Mouse (Mus musculus) gastrocnemius, adult 2 months (tissue): ENCODE data around the gene Casp9. TPM values are rescaled to one million over a fixed set of nuclear protein-coding genes. Genes with fewer than 3 reads are reported as not detected.
"Not testable (repeated sequence)": the region's sequence is repeated elsewhere in the genome, so short reads cannot be mapped to it uniquely, and the experiment has no call there.

ENCODE experiments used
- DNase-seq: peaks from one replicate; pipeline ENCODE4 v3.0.0; 2022
- H3K27ac ChIP-seq: fragments of 200-600 bp; 2 replicates; pipeline ENCODE4 v1.8.1; 2022; ENCODE audit warnings: mild to moderate bottlenecking
- H3K4me3 ChIP-seq: fragments of 200-600 bp; 2 replicates; pipeline ENCODE4 v1.8.1; 2022; ENCODE audit warnings: mild to moderate bottlenecking, moderate library complexity
- CTCF ChIP-seq: fragments of 200-600 bp; IDR thresholded peaks from 2 replicates; pipeline ENCODE4 v1.8.1; 2022; ENCODE audit warnings: antibody characterized with exemption, mild to moderate bottlenecking, moderate library complexity
- intact Hi-C: fragments of 180-260 bp; cut with DNase I; formaldehyde crosslinking; loops from one replicate; pipeline ENCODE4 v1.15.1; 2025
- total RNA-seq, 2 experiments: library from RNA; stranded (reverse); gene quantifications; 2 replicates each; pipeline ENCODE4 v1.2.3; 2021

The Casp9 gene
- total RNA-seq, 2 experiments from 2014 or later, result 2.2 to 2.5 TPM

DNA sequence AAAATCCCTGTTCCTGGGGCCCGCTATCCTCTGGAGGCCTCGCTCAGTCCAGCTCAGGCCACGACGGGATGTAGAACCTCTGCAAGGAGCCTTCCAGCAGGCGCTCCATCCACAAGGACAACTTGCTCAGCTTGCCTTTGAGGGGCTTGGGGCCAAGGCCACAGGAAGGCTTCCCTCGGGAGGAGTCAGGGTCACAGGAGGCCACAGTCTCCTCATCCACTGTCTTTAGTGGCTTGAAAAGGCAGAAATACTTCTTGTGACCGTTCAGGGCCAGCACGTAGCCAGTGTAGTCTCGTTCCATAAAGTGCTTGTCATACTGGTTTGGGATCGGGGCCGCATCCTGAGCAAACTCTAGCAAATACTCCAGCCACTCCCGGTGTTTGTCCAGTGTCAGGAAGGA is 29.9 kb upstream of the Casp9 start:
- Histone ChIP-seq H3K4me3 (no peak overlapping the region), H3K27ac (no peak overlapping the region)
- DNase-seq, result no peak
- no peak for TF ChIP-seq CTCF
- intact Hi-C loops, result no loop called here

DNA sequence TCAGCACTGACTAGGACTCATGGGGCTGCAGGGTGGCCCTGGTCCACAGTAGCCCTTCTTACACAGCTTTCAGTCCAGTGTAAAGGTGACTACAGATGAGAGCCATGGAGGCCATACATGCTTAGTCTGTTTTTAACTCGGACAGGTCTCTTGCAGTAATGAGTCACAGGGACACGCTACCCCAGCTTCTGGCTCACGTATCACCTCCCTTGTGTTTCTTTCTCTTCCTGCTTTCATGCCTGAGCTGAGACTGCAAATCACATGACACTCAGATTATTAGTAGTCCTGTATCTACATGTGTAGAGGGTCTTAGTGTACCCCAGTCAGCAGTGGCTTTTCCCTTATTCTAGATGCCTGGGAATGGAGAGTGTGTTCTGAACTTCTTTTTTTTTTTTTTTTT is 28.4 kb upstream of the Casp9 start:
- Histone ChIP-seq H3K27ac (no peak overlapping the region), H3K4me3 (no peak overlapping the region)
- intact Hi-C loops, result no loop called here
- DNase-seq, result no peak
- no peak for TF ChIP-seq CTCF

DNA sequence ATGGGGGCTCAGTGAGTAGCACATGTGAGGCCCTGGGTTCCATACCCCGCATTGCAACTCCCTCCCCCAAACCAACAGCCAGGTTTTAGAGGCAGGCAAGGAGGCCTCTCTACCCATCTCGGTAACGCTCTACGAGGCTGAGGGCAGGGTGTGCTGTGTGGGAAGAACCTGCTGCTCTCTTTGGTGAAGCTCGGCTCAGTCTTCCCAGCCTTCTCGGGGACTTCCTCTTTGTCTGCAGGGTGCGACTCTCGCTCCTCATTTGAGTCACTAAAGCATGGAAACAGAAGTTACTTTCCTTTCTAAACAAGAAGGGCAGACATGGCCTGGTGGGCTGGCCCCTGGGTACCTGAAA is 27.1 kb upstream of the Casp9 start:
- peak overlapping the region; percentile 70 for H3K27ac ChIP-seq
- no peak overlapping the region for H3K4me3 ChIP-seq
- no peak for DNase-seq
- TF ChIP-seq CTCF, result no peak
- intact Hi-C loops, result no loop called here

DNA sequence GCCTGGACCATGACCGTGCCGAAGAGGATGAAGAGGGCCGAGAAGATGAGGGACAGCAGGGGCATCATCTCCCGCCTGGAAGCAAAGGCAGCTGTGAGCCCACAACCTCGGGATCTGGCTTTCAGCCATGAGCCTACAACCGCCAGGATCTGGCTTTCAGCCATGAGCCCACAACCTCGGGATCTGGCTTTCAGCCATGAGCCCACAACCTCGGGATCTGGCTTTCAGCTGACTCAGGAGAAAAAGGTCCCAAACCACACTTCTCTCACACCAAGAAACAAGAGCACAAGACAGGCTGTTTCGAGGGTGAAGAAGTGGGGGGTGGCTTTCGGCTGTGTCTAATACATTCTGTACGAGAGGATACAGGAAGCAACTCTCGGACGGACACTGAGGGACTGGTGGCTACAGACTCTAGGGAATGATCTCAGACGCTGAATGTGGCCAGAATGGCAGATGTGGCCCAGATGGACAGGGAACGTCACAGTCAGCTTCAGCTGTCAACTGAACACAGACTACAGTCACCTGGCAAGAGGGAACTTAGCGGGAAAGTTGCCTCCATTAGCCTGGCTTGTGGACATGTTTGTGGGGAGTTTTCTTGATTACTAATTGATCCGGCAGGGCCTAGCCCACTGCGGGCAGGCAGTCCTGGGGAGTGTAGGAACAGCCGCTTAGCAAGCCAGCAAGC is 26.6 kb upstream of the Casp9 start:
- peak overlapping the region; percentile 70 for H3K27ac ChIP-seq
- no peak for TF ChIP-seq CTCF
- no peak for DNase-seq
- intact Hi-C loops, result no loop called here
- peak overlapping the region; percentile 9; the same call in 1 of the 2 replicates for H3K4me3 ChIP-seq

DNA sequence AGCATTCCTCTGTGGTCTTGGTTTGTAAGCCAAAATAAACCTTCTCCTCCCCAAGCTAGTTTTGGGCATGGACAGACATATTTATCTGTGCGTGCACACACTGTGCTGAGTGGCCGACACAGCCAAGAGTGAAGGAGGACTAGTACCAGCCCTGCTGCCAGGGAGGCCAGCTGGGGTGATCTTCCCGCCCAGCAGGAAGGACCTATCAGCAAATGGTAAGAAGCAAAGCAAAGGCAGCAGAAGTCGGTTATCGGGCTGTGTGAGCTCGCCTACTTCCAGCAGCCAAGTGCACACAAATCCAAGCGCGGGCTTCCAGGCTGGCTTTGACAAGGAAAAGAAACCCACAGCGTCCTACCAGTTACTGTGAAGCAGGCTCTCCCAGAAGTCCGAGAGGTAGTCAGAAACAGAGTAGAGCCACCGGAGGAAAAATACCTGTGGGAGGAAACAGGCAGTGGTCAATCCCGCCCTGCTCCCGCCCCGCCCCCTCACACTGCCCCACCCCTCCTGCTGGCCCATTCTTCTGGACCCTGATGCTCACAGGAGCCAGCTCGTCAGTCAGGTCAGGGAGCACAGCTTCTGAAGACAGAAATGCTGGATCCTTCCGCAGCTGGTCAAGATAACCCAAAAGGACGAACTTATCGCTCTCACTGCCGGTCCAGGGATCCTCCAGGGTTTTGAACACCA is 25.9 kb upstream of the Casp9 start:
- TF ChIP-seq CTCF, result no peak
- intact Hi-C loops, result no loop called here
- Histone ChIP-seq H3K4me3 (peak overlapping the region; percentile 9; the same call in 1 of the 2 replicates), H3K27ac (peak overlapping the region; percentile 70)
- peak; percentile 54 for DNase-seq

DNA sequence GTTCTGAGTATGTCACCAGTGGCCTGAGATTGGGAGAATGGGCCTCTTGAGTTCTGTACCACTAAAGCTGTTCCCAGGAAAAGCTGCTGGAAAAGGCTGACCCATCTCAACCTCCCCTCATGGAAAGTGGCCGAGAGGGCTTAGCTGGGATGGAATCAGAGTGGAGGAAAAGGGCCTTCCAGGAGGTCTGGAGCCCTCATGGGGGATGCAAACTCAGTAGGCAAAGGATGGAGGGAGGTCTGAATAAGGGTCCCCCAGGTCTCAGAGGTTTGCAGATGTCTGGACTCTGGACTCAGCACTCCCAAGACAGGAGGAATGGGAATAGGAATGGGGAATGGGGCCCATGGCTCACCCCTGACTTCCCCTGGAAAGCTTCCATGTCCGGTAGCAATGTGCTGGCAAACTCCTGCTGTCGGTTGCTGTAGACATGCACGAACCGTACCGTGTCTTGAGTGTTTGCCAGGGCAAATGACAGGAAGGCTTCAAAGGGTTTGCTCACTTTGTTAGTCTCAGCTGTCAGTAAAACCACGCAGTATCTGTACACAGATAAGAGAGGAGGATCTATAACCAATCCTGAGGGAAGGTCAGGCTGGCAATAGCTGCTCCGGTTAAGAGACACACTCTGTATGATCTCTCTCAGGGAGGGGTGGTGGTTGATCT is 23.8 kb upstream of the Casp9 start:
- Histone ChIP-seq H3K4me3 (no peak overlapping the region), H3K27ac (no peak overlapping the region)
- no peak for TF ChIP-seq CTCF
- no peak for DNase-seq
- intact Hi-C loops, result no loop called here

DNA sequence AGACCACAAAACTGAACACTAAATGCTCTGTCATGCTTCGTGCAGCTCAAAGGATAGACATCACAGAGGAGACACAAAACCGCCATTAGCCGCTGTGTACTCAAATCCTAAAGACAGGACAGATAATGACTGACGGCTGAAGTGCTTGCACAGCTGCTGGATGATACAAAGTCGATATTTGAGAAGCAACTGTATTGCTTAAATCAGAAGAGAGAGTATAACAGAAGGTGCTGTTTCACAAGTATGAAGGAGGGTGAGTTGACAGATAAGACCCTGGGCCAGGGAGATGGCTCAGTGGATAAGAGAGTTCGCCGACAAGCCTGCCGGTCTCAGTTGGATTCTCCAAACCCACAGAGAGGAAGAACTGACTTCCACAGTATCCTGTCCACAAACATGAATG is 21.6 kb upstream of the Casp9 start:
- TF ChIP-seq CTCF, result no peak
- Histone ChIP-seq H3K4me3 (no peak overlapping the region), H3K27ac (no peak overlapping the region)
- intact Hi-C loops, result no loop called here
- no peak for DNase-seq

DNA sequence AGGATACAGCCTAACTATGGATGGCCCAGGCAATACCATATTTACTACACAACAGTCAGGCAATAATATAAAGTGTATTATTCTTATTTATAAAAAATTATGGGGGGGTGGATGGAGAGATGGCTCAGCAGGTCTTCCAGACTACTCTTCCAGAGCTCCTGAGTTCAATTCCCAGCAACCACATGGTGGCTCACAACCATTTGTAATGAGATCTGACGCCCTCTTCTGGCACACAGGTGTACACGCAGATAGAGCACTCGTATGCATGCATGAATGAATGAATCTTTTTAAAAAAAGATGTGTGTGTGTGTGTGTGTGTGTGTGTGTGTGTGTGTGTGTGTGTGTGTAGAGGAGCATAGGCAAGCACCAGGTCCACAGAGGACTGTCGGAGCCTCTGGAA is 20.4 kb upstream of the Casp9 start:
- H3K4me3 ChIP-seq, H3K27ac ChIP-seq, DNase-seq, intact Hi-C loops: not testable (repeated sequence)
- peak; percentile 20; the same call in 1 of the 2 replicates for TF ChIP-seq CTCF

DNA sequence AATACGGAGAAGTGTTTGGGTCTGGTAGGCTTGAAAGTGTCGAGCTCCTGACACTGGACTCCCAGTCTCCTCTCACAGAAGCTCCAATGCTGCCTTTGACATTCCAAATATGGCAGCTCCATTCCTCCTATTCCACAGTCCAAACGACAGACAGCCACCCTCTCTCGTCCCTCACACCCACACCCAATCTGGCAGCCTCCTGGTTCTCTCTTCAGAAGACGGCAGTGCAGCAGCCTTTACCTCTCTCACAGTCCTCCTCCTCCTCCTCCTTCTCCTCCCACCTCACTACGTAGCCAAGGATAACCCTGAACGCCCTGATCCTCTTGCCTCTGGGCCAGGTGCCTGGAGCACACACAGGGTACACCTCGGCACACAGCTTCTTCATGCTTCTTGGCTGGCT is 13.6 kb upstream of the Casp9 start:
- H3K4me3 ChIP-seq, result no peak overlapping the region
- no peak overlapping the region for H3K27ac ChIP-seq
- intact Hi-C loops, result no loop called here
- no peak for TF ChIP-seq CTCF
- DNase-seq, result no peak

DNA sequence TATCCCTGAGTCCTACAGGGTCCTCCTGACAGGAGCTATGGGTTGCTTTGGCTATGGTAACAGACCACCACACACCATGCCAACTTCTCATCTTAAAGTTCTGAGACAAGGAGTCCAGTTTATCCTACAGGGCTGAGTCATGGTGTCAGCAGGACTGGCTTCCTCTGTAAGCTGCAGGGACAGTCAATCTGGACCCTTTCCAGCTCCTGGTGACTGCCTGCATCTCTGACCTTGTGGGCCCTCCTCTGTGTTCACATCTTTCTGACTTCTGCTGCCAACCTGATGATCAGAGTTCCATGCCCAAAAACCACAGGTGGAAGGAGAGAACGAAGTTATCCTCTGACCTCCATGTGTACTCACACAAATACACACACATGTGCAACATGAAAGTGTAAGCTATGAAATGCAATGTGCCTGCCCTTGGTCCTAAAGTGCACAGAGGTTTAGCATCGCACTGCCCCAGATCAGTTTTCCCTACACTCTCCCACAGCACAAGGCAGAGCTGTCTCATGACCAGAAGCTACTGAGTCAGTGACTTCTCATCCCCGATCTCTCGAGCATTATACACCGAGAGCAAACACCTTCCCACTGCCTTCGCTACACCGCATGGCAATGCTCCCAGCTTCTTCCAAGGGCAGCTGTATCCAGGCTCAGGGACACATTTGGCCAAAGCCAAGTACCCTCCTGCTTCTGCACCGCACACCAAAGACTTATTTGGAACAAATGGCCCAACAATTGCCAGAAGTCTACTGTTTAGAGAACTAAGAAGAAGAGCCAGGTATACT is 12.0 kb upstream of the Casp9 start:
- DNase-seq, result no peak
- intact Hi-C loops, result no loop called here
- Histone ChIP-seq H3K27ac (no peak overlapping the region), H3K4me3 (no peak overlapping the region)
- TF ChIP-seq CTCF, result no peak

DNA sequence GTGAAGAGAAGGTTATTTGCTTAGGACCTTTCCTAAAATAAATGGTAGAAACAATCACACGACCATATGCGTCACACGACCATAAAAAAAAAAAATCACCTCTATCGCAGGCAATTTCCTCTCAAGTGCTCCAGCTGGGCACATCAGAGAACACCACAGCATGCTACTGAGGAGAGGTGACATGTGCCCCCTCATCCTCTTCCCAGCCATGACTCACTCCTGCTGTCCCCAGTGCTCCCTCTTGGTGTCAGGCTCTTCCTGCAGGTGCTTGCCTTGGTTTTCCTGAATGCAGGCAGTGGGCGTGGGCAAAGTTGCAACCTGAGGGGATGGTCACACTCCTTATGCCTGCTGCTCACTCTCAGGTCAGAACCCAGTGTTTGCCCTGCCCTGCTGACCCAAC is 8.6 kb upstream of the Casp9 start:
- no peak for DNase-seq
- H3K4me3 ChIP-seq, result no peak overlapping the region
- no peak for TF ChIP-seq CTCF
- intact Hi-C loops, result loop anchor here (5.0 kb wide), 1 partner anchor 123 kb away; the partner anchor contains the start of gene Plekhm2
- no peak overlapping the region for H3K27ac ChIP-seq

DNA sequence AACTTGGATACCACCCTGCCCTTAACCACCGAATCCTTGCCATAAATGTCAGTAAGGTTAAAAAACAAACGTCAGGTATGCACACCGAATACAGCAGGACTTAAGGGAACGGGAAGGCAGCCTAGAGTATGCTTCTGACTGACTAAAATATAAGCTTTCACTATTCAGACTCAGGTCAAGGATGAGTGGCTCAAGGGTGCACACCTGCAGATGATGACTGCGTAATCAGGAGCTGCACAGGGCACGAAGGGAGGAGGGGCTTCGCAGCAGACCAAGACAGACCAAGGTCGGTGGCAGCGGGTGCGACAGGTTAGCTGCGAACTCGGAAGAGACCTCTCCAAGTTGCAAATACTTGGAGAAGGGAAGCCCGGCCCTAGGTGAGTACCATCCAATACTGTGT is 7.3 kb upstream of the Casp9 start:
- TF ChIP-seq CTCF, result no peak
- no peak overlapping the region for H3K4me3 ChIP-seq
- no peak overlapping the region for H3K27ac ChIP-seq
- intact Hi-C loops, result loop anchor here (5.0 kb wide), 1 partner anchor 124 kb away; the partner anchor contains the start of gene Plekhm2
- DNase-seq, result no peak
